ENCODE assay signal across 12 mouse cellular contexts in genomic region chr1:91207334-91208074, GRCm38 (mm10). TPM values are rescaled to one million over a fixed set of nuclear protein-coding genes. Genes with fewer than 3 reads are reported as not detected.
A peak's percentile ranks its signal among the peaks of the same experiment; 100 is the strongest.
DNase-seq lines count a peak whose midpoint lies in the region; ATAC-seq and TF ChIP-seq lines count a peak whose summit lies in the region.
"Had no signal": no experiment of that assay in that cellular context is flagged by ENCODE, and none has a peak within 500 bp of the region (broad histone marks: within the 10 kb centered on the region; RNA-seq: fewer than 3 reads in every experiment).

No protein-coding gene starts in this region.

- no peak overlapping the region for H3K4me3 ChIP-seq in gastrocnemius, adult 2 months
- no peak overlapping the region for H3K4me3 ChIP-seq in intestine, embryonic 16.5 days (ENCODE audit: low read length)
- H3K4me3 ChIP-seq in stomach, postnatal 0 days (ENCODE audit: low read depth, low read length) = no peak overlapping the region
- no peak overlapping the region for H3K4me3 ChIP-seq in limb, embryonic 10.5 days
- H3K4me3 ChIP-seq: erythroblast, embryonic 14.5 days; limb, embryonic 15.5 days had no signal

- H3K36me3 ChIP-seq in intestine, embryonic 16.5 days (ENCODE audit: control insufficient read depth, insufficient read depth, low read length) = no peaks in the 10 kb centered on the region
- no peaks in the 10 kb centered on the region for H3K36me3 ChIP-seq in stomach, postnatal 0 days (ENCODE audit: control insufficient read depth, insufficient read depth, low read length)
- no peaks in the 10 kb centered on the region for H3K36me3 ChIP-seq in limb, embryonic 10.5 days
- H3K36me3 ChIP-seq: limb, embryonic 15.5 days had no signal

- H3K27me3 ChIP-seq in intestine, embryonic 16.5 days (replicated peaks; ENCODE audit: control insufficient read depth, insufficient read depth, low read length) = no peaks in the 10 kb centered on the region
- H3K27me3 ChIP-seq in stomach, postnatal 0 days (ENCODE audit: control insufficient read depth, insufficient read depth, low read length) = no peaks in the 10 kb centered on the region
- no peaks in the 10 kb centered on the region for H3K27me3 ChIP-seq in limb, embryonic 10.5 days (ENCODE audit: low read depth, poor library complexity, severe bottlenecking)
- H3K27me3 ChIP-seq: limb, embryonic 15.5 days had no signal

- no peak for TF ChIP-seq EP300 in stomach, postnatal 0 days (optimal IDR thresholded peaks at IDR 0.05)

- no peak for TF ChIP-seq CTCF in gastrocnemius, adult 2 months (IDR thresholded peaks at IDR 0.05)
- TF ChIP-seq CTCF in stomach, postnatal 0 days (IDR thresholded peaks at IDR 0.05; ENCODE audit: low read depth) = 0 out of 2 replicates have a peak, but pooled peaks have one; percentile 4

- H3K4me1 ChIP-seq in intestine, embryonic 16.5 days (ENCODE audit: control insufficient read depth, insufficient read depth, low read length) = 0 out of 2 replicates have a peak, but pooled peaks cover 4% of the 10 kb centered on the region
- no peaks in the 10 kb centered on the region for H3K4me1 ChIP-seq in stomach, postnatal 0 days (replicated peaks; ENCODE audit: control insufficient read depth, insufficient read depth)
- H3K4me1 ChIP-seq in limb, embryonic 10.5 days = peaks cover 6% of the 10 kb centered on the region; the same call in 1 of the 2 replicates

- peak; percentile 86 for ATAC-seq in intestine, embryonic 16.5 days
- ATAC-seq in stomach, postnatal 0 days (ENCODE audit: low FRiP score, low TSS enrichment) = no peak

- DNase-seq in gastrocnemius, adult 2 months = peak; percentile 62
- no peak for DNase-seq in gastrocnemius, postnatal 4 days (ENCODE audit: low spot score in 2 of 2)
- peak; percentile 70 for DNase-seq in lung, postnatal 36 days
- DNase-seq in lung, postnatal 10 days = no peak
- DNase-seq in stomach, postnatal 0 days (ENCODE audit: low spot score) = no peak
- no peak for DNase-seq in limb, embryonic 10.5 days (ENCODE audit: low spot score)
- DNase-seq: kidney, adult 9 months; midbrain, embryonic 14.5 days; right cerebral cortex, postnatal 4 days had no signal

- H3K9me3 ChIP-seq in intestine, embryonic 16.5 days (ENCODE audit: control insufficient read depth, low read length) = no peaks in the 10 kb centered on the region
- H3K9me3 ChIP-seq in stomach, postnatal 0 days (ENCODE audit: control insufficient read depth, low read length) = no peaks in the 10 kb centered on the region
- H3K9me3 ChIP-seq in limb, embryonic 10.5 days (replicated peaks) = no peaks in the 10 kb centered on the region
- H3K9me3 ChIP-seq: limb, embryonic 15.5 days had no signal

- H3K9ac ChIP-seq in intestine, embryonic 16.5 days (ENCODE audit: low read depth, low read length) = no peak overlapping the region
- no peak overlapping the region for H3K9ac ChIP-seq in stomach, postnatal 0 days (ENCODE audit: low read length)
- H3K9ac ChIP-seq: limb, embryonic 15.5 days had no signal

- peak overlapping the region; percentile 90 for H3K27ac ChIP-seq in gastrocnemius, adult 2 months
- H3K27ac ChIP-seq in intestine, embryonic 16.5 days (ENCODE audit: low read length) = no peak overlapping the region
- H3K27ac ChIP-seq in stomach, postnatal 0 days (replicated peaks) = no peak overlapping the region
- H3K27ac ChIP-seq in limb, embryonic 10.5 days = no peak overlapping the region
- H3K27ac ChIP-seq: limb, embryonic 15.5 days had no signal

- H3K4me2 ChIP-seq in intestine, embryonic 16.5 days (ENCODE audit: low read depth, low read length) = no peak overlapping the region
- H3K4me2 ChIP-seq in stomach, postnatal 0 days (replicated peaks; ENCODE audit: low read depth) = no peak overlapping the region
- H3K4me2 ChIP-seq: limb, embryonic 15.5 days had no signal

- 65% methylated on average over 3 of the region's 3 CpGs for WGBS in intestine, embryonic 16.5 days
- WGBS in stomach, postnatal 0 days = 60% methylated on average over 3 of the region's 3 CpGs
- 72% methylated on average over 3 of the region's 3 CpGs for WGBS in limb, embryonic 10.5 days

- intact Hi-C loops in gastrocnemius, adult 2 months (cut with DNase I) = no loop called here

RNA-seq across cellular contexts. Expression of gene Ramp1, which starts 27.9 kb away (rescaled TPM):
- total RNA-seq in gastrocnemius, adult 2 months (2021) = 10 to 100 TPM; 19.0 to 29.3 TPM
- total RNA-seq in gastrocnemius, postnatal 4 days (2021) = 10 to 100 TPM; 66.3 to 66.6 TPM
- polyA plus RNA-seq in intestine, embryonic 16.5 days (2015; fragmentation: Nextera tagmentation; extraction: Ambion mirVana) = 11.4 and 11.9 TPM in 2 replicates
- polyA plus RNA-seq in stomach, postnatal 0 days (2015; fragmentation: Nextera tagmentation; extraction: Ambion mirVana) = 10.5 and 11.5 TPM in 2 replicates
- polyA plus RNA-seq in limb, embryonic 10.5 days (2016; fragmentation: Nextera tagmentation; extraction: Ambion mirVana) = 0.16 and 0.23 TPM in 2 replicates

RNA-seq across cellular contexts. Expression of gene Ube2f, which starts 42.6 kb away (rescaled TPM):
- total RNA-seq in gastrocnemius, adult 2 months (2021) = 10 to 100 TPM; 52.1 to 61.6 TPM
- 10 to 100 TPM; 52.5 to 55.5 TPM for total RNA-seq in gastrocnemius, postnatal 4 days (2021)
- polyA plus RNA-seq in intestine, embryonic 16.5 days (2015; fragmentation: Nextera tagmentation; extraction: Ambion mirVana) = 58.5 and 68.8 TPM in 2 replicates
- 56.9 and 61.7 TPM in 2 replicates for polyA plus RNA-seq in stomach, postnatal 0 days (2015; fragmentation: Nextera tagmentation; extraction: Ambion mirVana)
- polyA plus RNA-seq in limb, embryonic 10.5 days (2016; fragmentation: Nextera tagmentation; extraction: Ambion mirVana) = 84.5 and 96.4 TPM in 2 replicates

Comparison
In these comparisons a context has a peak if more than half of its experiments do, and no peak if none do; other contexts are left out.
1. DNase-seq: peak in gastrocnemius, adult 2 months (single experiment) and lung, postnatal 36 days (single experiment); none in gastrocnemius, postnatal 4 days (0 of 2), lung, postnatal 10 days (single experiment), stomach, postnatal 0 days (single experiment) and limb, embryonic 10.5 days (single experiment).